Mouse (Mus musculus): ENCODE results near the gene Fam222a.

DNA sequence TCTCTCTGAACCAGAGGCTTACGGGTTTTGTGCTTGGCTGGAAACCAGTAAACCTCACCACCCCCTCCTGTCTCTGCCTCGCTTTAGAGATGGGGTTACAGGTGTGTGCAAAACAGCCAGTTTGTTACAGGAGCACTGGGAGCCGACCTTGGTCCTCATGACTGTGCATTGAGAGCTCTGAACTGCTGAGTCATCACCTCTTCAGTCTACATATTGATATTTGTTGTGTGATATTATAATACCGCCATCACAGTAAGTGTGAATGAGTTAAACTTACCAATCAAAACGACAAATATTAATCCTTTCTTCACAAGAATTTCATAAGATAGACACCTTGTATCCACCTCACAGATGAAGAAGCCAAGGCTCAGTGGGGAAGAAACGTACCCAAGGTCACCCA, 35.8 kb upstream of the Fam222a start:
- TF ChIP-seq POLR2A (IDR thresholded peaks at IDR 0.05; ENCODE audit: borderline replicate concordance, extremely low read depth, low read depth, low read length) (no peak), CTCF (IDR thresholded peaks at IDR 0.05; ENCODE audit: insufficient read depth, low read length) (no peak)
